Mouse (Mus musculus): ENCODE data around the gene Rbp4.

Gene Rbp4

DNA sequence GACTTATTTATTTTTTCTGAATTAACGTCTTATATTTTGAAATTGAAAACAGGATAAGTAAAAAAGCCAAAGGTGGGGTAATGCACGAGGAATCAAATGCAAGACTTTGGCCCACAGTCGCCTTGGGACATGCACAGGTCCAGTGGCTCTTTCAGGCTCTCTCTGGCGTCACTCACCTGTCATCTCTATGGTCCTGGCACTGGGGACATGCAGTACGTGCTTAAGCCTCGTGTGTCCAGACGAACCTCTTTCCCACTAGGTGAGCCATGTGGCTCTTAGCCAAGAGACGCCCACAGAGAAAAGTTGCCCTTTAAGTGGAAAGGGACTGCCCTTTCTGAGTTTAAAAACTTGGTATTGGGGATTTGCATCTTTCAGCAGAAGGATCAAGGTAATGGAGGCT, 35.7 kb downstream of the Rbp4 start:
- DNase-seq (ENCODE audit: low spot score in 2 of 2), result no peak

DNA sequence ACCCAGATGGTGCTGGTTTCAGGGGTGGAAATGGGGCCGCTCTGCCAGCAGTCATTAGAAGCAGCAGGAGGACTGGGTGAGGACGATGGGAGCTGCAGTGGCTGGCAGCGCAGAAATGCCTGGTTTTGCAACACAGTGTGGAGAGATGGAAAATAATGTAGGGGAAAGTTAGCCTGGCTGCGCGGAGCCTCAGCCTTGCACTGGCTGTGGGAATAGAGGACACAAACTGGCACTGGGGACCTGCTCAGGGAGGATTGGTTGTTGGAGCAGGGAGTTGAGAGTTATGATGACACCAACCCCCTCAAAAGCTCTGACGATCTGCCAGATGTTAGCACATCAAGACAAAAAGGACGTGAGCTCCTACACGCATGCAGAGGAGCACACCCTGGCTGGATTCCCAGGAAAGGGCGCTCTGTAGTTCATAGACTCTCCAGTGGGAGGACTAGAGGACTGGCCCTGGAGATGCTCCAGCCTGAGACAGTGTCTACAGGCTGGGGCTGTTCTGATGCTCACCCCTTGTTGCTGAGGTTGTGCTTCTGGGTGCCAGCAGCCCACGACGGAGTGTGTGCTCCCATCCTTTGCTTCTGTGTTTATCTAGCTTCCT, 38.0 kb downstream of the Rbp4 start:
- no peak for DNase-seq (ENCODE audit: low spot score in 2 of 2)

DNA sequence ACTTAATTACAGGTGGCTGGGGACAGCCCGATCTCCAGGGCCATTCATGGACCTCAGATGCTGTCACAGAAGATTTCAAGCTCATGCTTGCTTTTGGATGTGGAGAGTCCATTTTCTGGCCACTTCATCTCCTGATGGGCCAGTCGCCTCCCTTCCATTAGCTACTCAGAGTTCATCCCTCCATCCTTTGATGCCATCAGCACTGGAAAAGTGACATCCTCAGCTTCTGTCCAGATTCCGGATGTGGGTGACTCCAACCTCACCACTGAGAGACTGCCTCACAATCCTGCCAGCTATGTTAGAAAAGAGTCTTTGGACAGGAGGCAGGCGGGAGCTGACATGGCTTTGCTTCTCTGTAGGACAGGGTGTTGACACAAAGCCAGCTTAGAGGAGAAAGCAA, 39.2 kb downstream of the Rbp4 start:
- no peak for DNase-seq (ENCODE audit: low spot score in 2 of 2)

DNA sequence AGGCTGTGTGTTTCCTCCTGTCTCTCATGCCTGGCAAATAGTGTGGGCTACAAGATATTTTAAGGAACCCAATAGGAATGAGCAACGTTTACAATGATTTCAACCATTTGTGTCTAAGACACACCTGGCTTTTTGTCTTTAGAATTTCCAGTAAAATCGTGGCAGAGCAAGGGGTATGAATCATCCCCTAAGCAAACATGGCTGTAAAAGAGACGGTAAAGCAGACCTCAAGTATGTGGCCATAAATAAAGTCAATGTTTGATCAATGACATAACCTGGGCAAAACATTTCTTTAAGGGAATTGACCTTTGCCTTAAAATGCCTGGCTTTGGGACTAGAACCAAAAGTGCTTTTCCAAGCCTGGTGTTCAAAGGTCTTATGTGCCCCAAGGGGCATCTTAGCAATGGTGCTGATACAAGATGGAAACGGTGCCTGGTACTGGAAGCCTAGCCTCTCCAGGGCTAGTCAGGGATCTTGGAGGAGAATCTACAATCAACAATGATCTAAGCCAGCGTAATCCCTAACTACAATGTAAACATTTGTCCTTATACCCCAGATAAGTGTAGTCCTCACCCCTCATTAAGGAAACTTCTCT, 42.1 kb downstream of the Rbp4 start:
- no peak for DNase-seq (ENCODE audit: low spot score in 2 of 2)

DNA sequence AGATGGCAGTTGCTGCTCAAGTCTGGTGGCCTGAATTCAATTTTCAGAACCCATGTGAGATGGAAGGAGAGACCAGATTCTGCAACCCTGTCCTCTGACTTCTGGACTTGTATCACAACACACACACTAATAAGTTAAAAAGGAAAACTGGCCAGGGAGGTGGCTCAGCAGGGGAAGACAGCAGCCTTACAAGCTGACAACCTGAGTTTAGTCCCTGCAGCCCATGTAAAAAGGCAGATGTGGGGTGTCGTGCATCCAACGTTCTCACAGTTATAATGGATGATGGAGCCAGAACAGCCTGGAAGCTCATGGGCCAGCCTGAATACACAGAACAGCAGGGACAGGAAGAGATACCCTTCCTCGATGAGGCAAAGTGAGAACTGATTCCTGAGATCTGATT, 43.7 kb downstream of the Rbp4 start:
- DNase-seq (ENCODE audit: low spot score in 2 of 2), result no peak

DNA sequence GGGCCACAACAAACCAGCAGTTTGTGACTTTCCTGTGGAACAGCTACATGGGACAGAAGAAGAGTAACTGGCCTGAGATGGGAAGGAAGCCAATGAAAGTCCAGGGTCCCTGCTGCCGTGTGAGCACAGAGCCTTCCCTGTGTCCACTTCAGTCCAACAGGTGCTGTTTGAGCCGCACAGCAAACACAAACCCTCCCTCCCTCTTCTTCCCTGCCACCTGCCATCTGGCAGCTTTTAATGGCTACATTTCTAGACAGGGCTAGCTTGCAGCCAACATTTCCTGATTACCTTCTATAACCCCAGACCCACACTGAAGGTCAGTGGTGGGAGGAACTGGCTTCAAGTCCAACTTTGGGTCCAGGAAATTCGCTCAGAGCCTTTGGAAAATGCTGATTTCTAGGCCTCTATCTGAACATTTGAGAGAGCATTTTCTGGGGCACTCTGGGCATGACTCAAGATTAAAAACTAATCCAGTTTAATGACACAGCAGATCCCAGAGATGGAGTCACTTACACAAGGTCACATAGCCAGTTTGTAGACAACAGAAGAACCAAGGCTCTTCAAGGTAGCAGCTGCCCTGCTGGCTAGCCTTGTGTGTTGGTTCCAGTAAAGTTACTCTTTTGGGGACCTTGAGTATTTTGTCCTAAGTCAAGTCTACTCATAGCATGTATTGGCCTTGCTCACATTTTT, 47.1 kb downstream of the Rbp4 start:
- no peak for DNase-seq (ENCODE audit: low spot score in 2 of 2)

DNA sequence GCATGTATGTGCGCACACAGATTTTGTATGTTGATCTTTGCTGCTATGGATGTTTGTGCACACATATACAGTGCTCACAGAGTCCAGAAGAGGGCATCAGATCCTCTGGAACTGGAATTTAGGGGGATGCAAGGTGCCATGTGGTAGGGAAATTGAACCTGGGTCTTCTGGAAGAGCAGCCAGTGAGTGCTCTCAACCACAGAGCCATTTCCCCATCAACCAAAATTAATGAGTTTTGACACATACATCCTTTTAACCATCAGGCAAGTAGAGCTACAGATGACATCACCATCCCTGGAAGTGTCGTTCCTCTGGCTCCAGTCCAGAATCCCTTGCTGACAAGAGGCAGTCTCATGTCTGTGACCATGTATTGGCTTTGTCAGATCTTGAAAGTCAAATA, 48.8 kb downstream of the Rbp4 start:
- no peak for DNase-seq (ENCODE audit: low spot score in 2 of 2)

DNA sequence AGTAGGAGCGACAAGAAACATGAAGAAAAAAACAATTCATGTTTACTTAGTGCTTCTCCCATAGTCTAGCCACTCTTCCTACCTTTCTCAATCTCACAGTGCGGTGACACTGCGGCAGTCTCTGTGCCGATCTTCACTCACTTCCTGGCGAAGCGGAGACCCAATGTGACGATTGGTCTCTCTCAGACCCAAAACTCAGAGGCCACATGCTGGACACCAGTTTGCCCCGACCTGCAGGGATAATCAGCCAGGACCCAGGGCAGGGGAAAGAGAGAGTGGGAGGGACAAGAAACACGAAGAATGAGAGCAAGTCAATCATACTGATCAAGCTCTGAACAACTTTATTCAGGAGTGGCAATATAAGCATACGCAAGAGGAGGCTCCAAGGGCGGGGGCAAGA, 50.0 kb downstream of the Rbp4 start:
- DNase-seq (ENCODE audit: low spot score in 2 of 2), result no peak

DNA sequence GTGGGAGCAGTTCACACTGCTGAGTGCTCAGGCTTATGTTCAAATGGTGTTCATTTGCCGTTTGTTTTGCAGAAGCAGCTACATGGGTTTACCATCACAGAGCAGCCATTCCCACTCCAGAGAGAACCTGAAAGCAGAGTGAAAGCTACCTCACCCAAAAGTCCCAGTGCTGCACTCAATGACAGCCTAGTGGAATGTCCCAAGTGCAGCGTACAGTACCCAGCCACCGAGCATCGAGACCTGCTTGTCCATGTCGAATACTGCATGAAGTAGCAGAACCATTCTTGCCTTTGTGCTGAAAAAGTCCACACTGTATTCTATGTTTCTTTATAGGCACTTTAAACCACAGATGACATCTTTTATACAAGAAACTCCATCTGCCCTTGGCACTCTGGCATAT, 51.9 kb downstream of the Rbp4 start:
- DNase-seq (ENCODE audit: low spot score in 2 of 2), result no peak
